Mouse (Mus musculus) embryonic fibroblast, embryonic 13.5 days (primary cell): ENCODE data around the gene Gm49673.
"Not testable (repeated sequence)": the region's sequence is repeated elsewhere in the genome, so short reads cannot be mapped to it uniquely, and the experiment has no call there.

Source experiments
- CTCF ChIP-seq: IDR thresholded peaks from 2 replicates; pipeline ENCODE4 v1.5.1; 2011; ENCODE audit warnings: mild to moderate bottlenecking, control low read depth, low read length, moderate library complexity, borderline replicate concordance; ENCODE audit not compliant: insufficient read depth
- POLR2A ChIP-seq: IDR thresholded peaks from 2 replicates; pipeline ENCODE4 v1.6.1; 2011; ENCODE audit warnings: low read depth, mild to moderate bottlenecking, control low read depth, low read length, moderate library complexity

GRCm38 (mm10) chr17:8116928-8117327 lies 30.7 kb downstream of the Gm49673 start:
- TF ChIP-seq POLR2A, CTCF: not testable (repeated sequence)
